Mouse (Mus musculus) MEL (cell line): ENCODE data around the gene Mrps17. TPM values are rescaled to one million over a fixed set of nuclear protein-coding genes. Genes with fewer than 3 reads are reported as not detected.

Source experiments
- DNase-seq: peaks from one replicate; pipeline ENCODE4 v3.0.0; 2011; ENCODE audit warnings: low read depth, low spot score
- H3K27ac ChIP-seq: 2 replicates; pipeline ENCODE4 v1.5.1; 2012; ENCODE audit warnings: low read depth, mild to moderate bottlenecking, control low read depth, low read length, moderate library complexity; ENCODE audit not compliant: control insufficient read depth
- H3K27me3 ChIP-seq, 2 experiments: fragments of 150-350 bp in 1 of 2; sonication (generic) in 1 of 2; 2 replicates each; pipeline ENCODE4 v1.6.1; 2012; ENCODE audit warnings: low read length in 2 of 2, mild to moderate bottlenecking in 2 of 2, improper control_type of control experiment in 1 of 2, moderate library complexity in 1 of 2; ENCODE audit not compliant: insufficient read depth in 2 of 2, control insufficient read depth in 1 of 2
- H3K36me3 ChIP-seq, 2 experiments: 2 replicates each; pipeline ENCODE4 v1.6.1; 2012 to 2014; ENCODE audit warnings: low read length in 2 of 2, improper control_type of control experiment in 1 of 2, inconsistent platforms in 1 of 2, mild to moderate bottlenecking in 1 of 2; ENCODE audit not compliant: insufficient read depth in 2 of 2, control insufficient read depth in 1 of 2
- H3K4me1 ChIP-seq, 2 experiments: fragments of 150-350 bp in 1 of 2; sonication (generic) in 1 of 2; 2 replicates each; pipeline ENCODE4 v1.6.1; 2012; ENCODE audit warnings: low read length in 2 of 2, improper control_type of control experiment in 1 of 2, mild to moderate bottlenecking in 1 of 2; ENCODE audit not compliant: insufficient read depth in 2 of 2, control insufficient read depth in 1 of 2
- H3K4me3 ChIP-seq, 2 experiments: fragments of 150-350 bp in 1 of 2; sonication (generic) in 1 of 2; 2 replicates each; pipeline ENCODE4 v1.5.1; 2012; ENCODE audit warnings: low read depth in 2 of 2, low read length in 2 of 2, mild to moderate bottlenecking in 2 of 2, moderate library complexity in 2 of 2, control low read depth in 1 of 2, improper control_type of control experiment in 1 of 2; ENCODE audit not compliant: control insufficient read depth in 1 of 2, insufficient read depth in 1 of 2
- H3K79me2 ChIP-seq: 2 replicates; pipeline ENCODE4 v1.6.1; 2012; ENCODE audit warnings: mild to moderate bottlenecking, low read length, moderate library complexity; ENCODE audit not compliant: control insufficient read depth, poor library complexity, insufficient read depth
- H3K9ac ChIP-seq: 2 replicates; pipeline ENCODE4 v1.6.1; 2012; ENCODE audit warnings: low read depth, mild to moderate bottlenecking, control low read depth, low read length, moderate library complexity; ENCODE audit not compliant: control insufficient read depth, poor library complexity, severe bottlenecking
- H3K9me3 ChIP-seq: fragments of 150-350 bp; sonication (generic); replicated peaks from 2 replicates; pipeline ENCODE4 v1.6.1; 2012; ENCODE audit warnings: mild to moderate bottlenecking, low read length, improper control_type of control experiment, moderate library complexity; ENCODE audit not compliant: insufficient read depth
- CHD2 ChIP-seq: IDR thresholded peaks from 2 replicates; pipeline ENCODE4 v1.6.1; 2011; ENCODE audit warnings: low read length, improper control_type of control experiment
- E2F4 ChIP-seq: IDR thresholded peaks from 2 replicates; pipeline ENCODE4 v1.6.1; 2011; ENCODE audit warnings: low read depth, low read length, improper control_type of control experiment, borderline replicate concordance
- EP300 ChIP-seq, 2 experiments: IDR thresholded peaks; 2 replicates each; pipeline ENCODE4 v1.6.1; 2011; ENCODE audit warnings: improper control_type of control experiment in 2 of 2, low read length in 2 of 2, low read depth in 1 of 2, mild to moderate bottlenecking in 1 of 2
- GABPA ChIP-seq: IDR thresholded peaks from 2 replicates; pipeline ENCODE4 v1.6.1; 2012; ENCODE audit warnings: low read depth, mild to moderate bottlenecking, inconsistent platforms, low read length, improper control_type of control experiment, moderate library complexity
- MAFK ChIP-seq: IDR thresholded peaks from 2 replicates; pipeline ENCODE4 v1.6.1; 2011; ENCODE audit warnings: low read depth, mild to moderate bottlenecking, low read length, improper control_type of control experiment, borderline replicate concordance
- MAZ ChIP-seq: IDR thresholded peaks from 2 replicates; pipeline ENCODE4 v1.6.1; 2012; ENCODE audit warnings: low read depth, mild to moderate bottlenecking, inconsistent platforms, low read length, improper control_type of control experiment
- POLR2AphosphoS2 ChIP-seq: IDR thresholded peaks from 2 replicates; pipeline ENCODE4 v1.6.1; 2011; ENCODE audit warnings: low read length, improper control_type of control experiment
- POLR2AphosphoS5 ChIP-seq: IDR thresholded peaks from 2 replicates; pipeline ENCODE4 v1.6.1; 2012; ENCODE audit warnings: low read depth, borderline replicate concordance, mild to moderate bottlenecking, inconsistent platforms, low read length, moderate library complexity, mixed read lengths
- SIN3A ChIP-seq: IDR thresholded peaks from 2 replicates; pipeline ENCODE4 v1.6.1; 2012; ENCODE audit warnings: low read length, improper control_type of control experiment, inconsistent platforms
- TAL1 ChIP-seq: IDR thresholded peaks from 2 replicates; pipeline ENCODE4 v1.6.1; 2012; ENCODE audit warnings: mild to moderate bottlenecking, inconsistent platforms, low read length, moderate library complexity, mixed read lengths
- TBP ChIP-seq: IDR thresholded peaks from 2 replicates; pipeline ENCODE4 v1.8.0; 2011; ENCODE audit warnings: low read depth, low read length, improper control_type of control experiment
- UBTF ChIP-seq: IDR thresholded peaks from 2 replicates; pipeline ENCODE4 v1.6.1; 2012; ENCODE audit warnings: low read depth, mild to moderate bottlenecking, inconsistent platforms, low read length, improper control_type of control experiment, moderate library complexity, borderline replicate concordance; ENCODE audit not compliant: insufficient read depth
- USF2 ChIP-seq, 2 experiments: IDR thresholded peaks; 2 replicates each; pipeline ENCODE4 v1.6.1; 2011 to 2012; ENCODE audit warnings: improper control_type of control experiment in 2 of 2, low read length in 2 of 2, borderline replicate concordance in 1 of 2, inconsistent platforms in 1 of 2, low read depth in 1 of 2, mild to moderate bottlenecking in 1 of 2; ENCODE audit not compliant: insufficient read depth in 1 of 2
- ZC3H11A ChIP-seq: IDR thresholded peaks from 2 replicates; pipeline ENCODE4 v1.6.1; 2012; ENCODE audit warnings: low read depth, mild to moderate bottlenecking, inconsistent platforms, low read length, improper control_type of control experiment
- polyA plus RNA-seq, 2 experiments: library from polyadenylated mRNA; stranded (reverse) in 1 of 2; unstranded in 1 of 2; fragments of >175 nt in 1 of 2; fragments of >200 nt in 1 of 2; gene quantifications; 2 replicates each; pipeline versions ENCODE4 v1.2.1 to v1.2.4; 2012; ENCODE audit warnings: low replicate concordance in 2 of 2, low read depth in 1 of 2; ENCODE audit not compliant: insufficient read length in 2 of 2, insufficient read depth in 1 of 2, missing spikeins in 1 of 2
- total RNA-seq: library from RNA; depleted of rRNA; stranded (reverse); fragments of 300-350 nt; gene quantifications from 2 replicates; pipeline ENCODE4 v1.2.3, GENCODE M21; 2012

Mrps17 gene
- total and polyA plus RNA-seq, 3 experiments = 182 to 211 TPM; not detected in 1

DNA sequence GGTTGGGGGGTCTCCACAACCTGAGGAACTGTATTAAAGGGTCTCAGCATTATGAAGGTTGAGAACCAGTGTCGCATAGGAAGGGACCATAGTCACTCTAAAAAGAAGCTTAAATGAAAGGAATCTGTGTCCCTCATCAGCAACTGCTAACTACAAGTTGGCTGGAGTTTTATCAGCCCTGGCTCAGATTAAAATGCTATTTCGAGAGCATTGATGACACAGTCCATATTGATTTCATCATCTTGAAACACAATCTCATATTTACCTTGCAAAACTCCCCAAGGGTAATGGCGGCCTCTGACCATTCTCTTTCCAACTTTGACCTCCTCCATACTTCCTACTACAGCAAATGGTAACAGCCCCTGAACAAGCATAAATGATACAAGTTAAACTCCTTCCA lies 24.8 kb upstream of the Mrps17 start:
- Histone ChIP-seq H3K9ac (no peak overlapping the region), H3K9me3 (no peaks in the 10 kb centered on the region), H3K27ac (no peak overlapping the region), H3K79me2 (no peaks in the 10 kb centered on the region), H3K4me3 (no peak overlapping the region), H3K36me3 (no peaks in the 10 kb centered on the region), H3K27me3 (peaks cover 0 to 2% of the 10 kb centered on the region in 2 experiments; a peak in 2 of 4 replicates), H3K4me1 (no peaks in the 10 kb centered on the region)
- DNase-seq = no peak
- TF ChIP-seq SIN3A = no peak
- no peak for TF ChIP-seq CHD2
- TF ChIP-seq EP300 (IDR thresholded peaks at IDR 0.05; ENCODE audit: low read depth in 1 of 2, low read length in 2 of 2) = no peak
- TF ChIP-seq TAL1 = no peak

DNA sequence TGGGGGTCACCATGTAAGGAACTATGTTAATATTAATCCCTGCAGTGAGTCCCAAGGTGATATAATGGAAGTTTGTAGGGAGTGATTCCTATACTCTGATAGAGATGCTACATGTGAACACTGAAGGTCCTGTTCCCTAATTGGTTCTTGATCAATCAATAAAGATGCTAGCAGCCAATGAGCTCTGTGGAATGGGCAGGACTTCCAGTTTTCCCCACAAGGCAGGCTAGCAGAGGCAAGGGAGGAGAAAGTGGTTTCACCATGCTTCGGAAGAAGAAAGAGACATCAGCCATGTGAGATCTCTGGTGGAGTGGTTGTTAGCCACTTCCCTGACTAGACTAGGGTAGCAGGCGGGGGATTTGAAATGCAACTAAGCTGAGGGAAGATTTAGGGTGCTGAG lies 14.8 kb upstream of the Mrps17 start:
- no peak overlapping the region for H3K4me3 ChIP-seq
- no peaks in the 10 kb centered on the region for H3K4me1 ChIP-seq
- no peaks in the 10 kb centered on the region for H3K36me3 ChIP-seq
- no peak overlapping the region for H3K9ac ChIP-seq
- TF ChIP-seq POLR2AphosphoS2 (no peak), E2F4 (no peak), UBTF (no peak), GABPA (no peak), TBP (no peak), USF2 (IDR thresholded peaks at IDR 0.05; ENCODE audit: borderline replicate concordance in 1 of 2, insufficient read depth in 1 of 2, low read depth in 1 of 2, low read length in 2 of 2) (no peak), POLR2AphosphoS5 (no peak), MAZ (no peak)
- H3K27me3 ChIP-seq = peaks cover 2 to 8% of the 10 kb centered on the region in 2 experiments; a peak in 3 of 4 replicates
- no peak for DNase-seq
- no peaks in the 10 kb centered on the region for H3K79me2 ChIP-seq
- no peaks in the 10 kb centered on the region for H3K9me3 ChIP-seq
- H3K27ac ChIP-seq = no peak overlapping the region

DNA sequence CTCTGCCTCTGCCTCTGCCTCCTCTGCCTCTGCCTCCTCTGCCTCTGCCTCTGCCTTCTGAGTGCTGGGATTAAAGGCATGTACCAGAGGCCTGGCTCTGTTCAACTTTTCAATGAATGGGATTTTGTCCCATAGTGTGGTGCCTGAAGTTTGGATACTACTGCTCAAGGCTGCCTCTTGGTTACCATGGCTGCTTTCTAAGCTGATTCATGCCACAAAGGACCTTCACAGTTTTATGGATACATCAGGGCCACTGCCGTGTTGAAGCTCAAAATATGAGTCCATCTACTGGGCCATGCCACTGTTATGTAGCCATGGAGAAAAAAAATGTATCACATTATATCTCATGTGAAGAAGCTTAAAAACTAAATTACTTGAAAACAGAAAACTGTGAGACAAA lies 13.6 kb upstream of the Mrps17 start:
- Histone ChIP-seq H3K27me3 (peaks cover 2 to 8% of the 10 kb centered on the region in 2 experiments; a peak in 3 of 4 replicates), H3K36me3 (no peaks in the 10 kb centered on the region), H3K9me3 (no peaks in the 10 kb centered on the region), H3K79me2 (no peaks in the 10 kb centered on the region), H3K4me3 (no peak overlapping the region), H3K9ac (no peak overlapping the region), H3K4me1 (no peaks in the 10 kb centered on the region), H3K27ac (no peak overlapping the region)
- no peak for DNase-seq
- TF ChIP-seq SIN3A (no peak), MAZ (no peak), ZC3H11A (no peak), MAFK (no peak), POLR2AphosphoS5 (no peak)
